ENCODE assay signal across 9 mouse cellular contexts in genomic region chr11:77100137-77100937, GRCm38 (mm10). TPM values are rescaled to one million over a fixed set of nuclear protein-coding genes. Genes with fewer than 3 reads are reported as not detected.
DNase-seq lines count a peak whose midpoint lies in the region; ATAC-seq and TF ChIP-seq lines count a peak whose summit lies in the region.
"Had no signal": no experiment of that assay in that cellular context is flagged by ENCODE, and none has a peak within 500 bp of the region (broad histone marks: within the 10 kb centered on the region; RNA-seq: fewer than 3 reads in every experiment).

No protein-coding gene starts in this region.

- no peaks in the 10 kb centered on the region for H3K36me3 ChIP-seq in ES-E14 (ENCODE audit: control insufficient read depth, insufficient read depth, low read length, poor library complexity, severe bottlenecking)
- no peaks in the 10 kb centered on the region for H3K36me3 ChIP-seq in forebrain, embryonic 11.5 days (ENCODE audit: control insufficient read depth, insufficient read depth, low read length)
- H3K36me3 ChIP-seq: limb, embryonic 13.5 days had no signal

- H3K4me2 ChIP-seq in forebrain, embryonic 11.5 days (ENCODE audit: low read depth, low read length, severe bottlenecking): no peak overlapping the region
- H3K4me2 ChIP-seq: limb, embryonic 13.5 days had no signal

- peak; percentile 75 for DNase-seq in ES-E14 (ENCODE audit: low read depth, low spot score)
- DNase-seq in brain, embryonic 14.5 days (ENCODE audit: low read depth): peak; percentile 77
- DNase-seq in forebrain, embryonic 11.5 days (ENCODE audit: low spot score): peak; percentile 85
- peak; percentile 42 for DNase-seq in heart, postnatal 25 days (ENCODE audit: low spot score)
- peak; percentile 72 to 94 for DNase-seq in layer of hippocampus, postnatal 25 days (ENCODE audit: extremely low spot score in 1 of 2, low spot score in 1 of 2)
- peak; percentile 45 for DNase-seq in right cerebral cortex, postnatal 25 days
- peak; percentile 58 to 83 for DNase-seq in urinary bladder, postnatal 4 days (ENCODE audit: low spot score in 2 of 2)

- in situ Hi-C loops in ES-E14 (cut with MboI; ENCODE audit: low sequenced_read_pairs in 2 of 2, unreplicated experiment in 2 of 2): loop anchor here in 1 of 2 experiments (10.0 kb wide), 1 partner anchor 214 kb away; no protein-coding TSS in a partner anchor

- no peaks in the 10 kb centered on the region for H3K9me3 ChIP-seq in ES-E14 (ENCODE audit: control insufficient read depth, insufficient read depth, low read depth, low read length)
- H3K9me3 ChIP-seq in forebrain, embryonic 11.5 days (ENCODE audit: control insufficient read depth, low read length): no peaks in the 10 kb centered on the region
- H3K9me3 ChIP-seq: limb, embryonic 13.5 days had no signal

- TF ChIP-seq CTCF in brain, embryonic 14.5 days (IDR thresholded peaks at IDR 0.05; ENCODE audit: borderline replicate concordance, extremely low read depth, insufficient read depth, insufficient read length): peak; percentile 92

- no peak overlapping the region for H3K27ac ChIP-seq in ES-E14 (ENCODE audit: insufficient read depth, low read depth, low read length, poor library complexity, severe bottlenecking)
- H3K27ac ChIP-seq in forebrain, embryonic 11.5 days (ENCODE audit: low read depth, low read length): no peak overlapping the region
- H3K27ac ChIP-seq: limb, embryonic 13.5 days had no signal

- no peak for ATAC-seq in forebrain, embryonic 11.5 days (replicated peaks; ENCODE audit: low FRiP score)
- ATAC-seq in megakaryocyte-erythroid progenitor cell, adult 5-6 weeks (replicated peaks; ENCODE audit: low FRiP score, low TSS enrichment, poor library complexity, severe bottlenecking): peak; percentile 71

- no peaks in the 10 kb centered on the region; the same call in 1 of the 2 replicates for H3K27me3 ChIP-seq in forebrain, embryonic 11.5 days (ENCODE audit: control insufficient read depth, insufficient read depth, low read length)

- H3K4me3 ChIP-seq in ES-E14 (ENCODE audit: insufficient read depth in 1 of 2, low read depth in 1 of 2, low read length in 2 of 2, poor library complexity in 1 of 2, severe bottlenecking in 1 of 2): no peak overlapping the region
- no peak overlapping the region for H3K4me3 ChIP-seq in forebrain, embryonic 11.5 days (ENCODE audit: low read depth, low read length)
- H3K4me3 ChIP-seq: limb, embryonic 13.5 days had no signal

- intact Hi-C loops in heart, postnatal 25 days (cut with DNase I): loop anchor here (1.0 to 5.0 kb wide), 3 partner anchors 114 to 367 kb away; no protein-coding TSS in a partner anchor

- 14% methylated on average over 10 of the region's 10 CpGs for WGBS in forebrain, embryonic 11.5 days

- H3K9ac ChIP-seq in ES-E14 (ENCODE audit: insufficient read depth, low read depth, low read length, poor library complexity, severe bottlenecking): no peak overlapping the region
- H3K9ac ChIP-seq in forebrain, embryonic 11.5 days (ENCODE audit: low read length): no peak overlapping the region
- H3K9ac ChIP-seq: limb, embryonic 13.5 days had no signal

- no peak for TF ChIP-seq POLR2A in brain, embryonic 14.5 days (IDR thresholded peaks at IDR 0.05; ENCODE audit: borderline replicate concordance, extremely low read depth, insufficient read depth, insufficient read length, poor library complexity, severe bottlenecking)

- H3K4me1 ChIP-seq in ES-E14 (ENCODE audit: control insufficient read depth in 2 of 2, insufficient read depth in 2 of 2, low read length in 2 of 2, poor library complexity in 1 of 2): peaks cover 0 to 4% of the 10 kb centered on the region in 2 experiments; a peak in 1 of 4 replicates
- no peaks in the 10 kb centered on the region for H3K4me1 ChIP-seq in forebrain, embryonic 11.5 days (replicated peaks; ENCODE audit: control insufficient read depth, insufficient read depth, low read length)

TF ChIP-seq in ES-E14, 5 proteins besides CTCF, POLR2A, EP300 and RAD21:
- TF ChIP-seq ZC3H11A (IDR thresholded peaks at IDR 0.05; ENCODE audit: borderline replicate concordance, low read depth, low read length): peak; percentile 90
- no peak for TF ChIP-seq ZNF384 (IDR thresholded peaks at IDR 0.05; ENCODE audit: low read depth, low read length)

RNA-seq across cellular contexts. Expression of gene Nsrp1, which starts 22.1 kb away (rescaled TPM):
- total RNA-seq in ES-E14 (2012; rRNA removed): 12.1 and 13.3 TPM in 2 replicates
- polyA plus RNA-seq in brain, embryonic 14.5 days (2012; rRNA removed): 4.7 and 9.4 TPM in 2 replicates
- polyA plus RNA-seq in forebrain, embryonic 11.5 days (2014; fragmentation: Nextera tagmentation; extraction: Ambion mirVana): 60.4 and 67.6 TPM in 2 replicates
- 10 to 100 TPM in 1 of 2 experiments, 1 to 10 TPM in 1; 8.2 to 11.5 TPM for total RNA-seq in heart, postnatal 25 days (2021)
- 10 to 100 TPM; 18.1 to 20.9 TPM for total RNA-seq in layer of hippocampus, postnatal 25 days (2021)
- total RNA-seq in megakaryocyte-erythroid progenitor cell, adult 5-6 weeks (2014; fragmentation: Nextera tagmentation): 47.9 and 49.9 TPM in 2 replicates
- 18.0 and 24.0 TPM in 2 replicates for total RNA-seq in megakaryocyte-erythroid progenitor cell, adult 5-6 weeks (2017)
